Mouse (Mus musculus) olfactory bulb, adult 2 months (tissue): Measurements from ENCODE around the gene Slc1a4.

Source experiments
- CTCF ChIP-seq: fragments of 200-500 bp; IDR thresholded peaks from 2 replicates; pipeline ENCODE4 v1.5.1; 2012; ENCODE audit warnings: low read depth, mild to moderate bottlenecking, low read length, moderate library complexity; ENCODE audit not compliant: insufficient read depth
- POLR2A ChIP-seq: fragments of 200-500 bp; IDR thresholded peaks from 2 replicates; pipeline ENCODE4 v1.6.1; 2012; ENCODE audit warnings: mild to moderate bottlenecking, low read depth, low read length, moderate library complexity; ENCODE audit not compliant: insufficient read depth

GRCm38 (mm10) chr11:20262628-20263380 lies 69.7 kb downstream of the Slc1a4 start:
- TF ChIP-seq POLR2A (no peak), CTCF (no peak)
